Mouse (Mus musculus) Muller cell, postnatal 12 days (primary cell): ENCODE results near the gene Cog4.
"Not testable (repeated sequence)": the region's sequence is repeated elsewhere in the genome, so short reads cannot be mapped to it uniquely, and the experiment has no call there.

Experiments
- DNase-seq: peaks from one replicate; pipeline ENCODE4 v3.0.0-alpha.2; 2015; ENCODE audit errors: inconsistent ontology term

The Cog4 gene

GRCm38 (mm10) chr8:110828511-110828910 is 17.9 kb upstream of the Cog4 start:
- DNase-seq, result peak; percentile 39

GRCm38 (mm10) chr8:110831956-110832355 is 14.4 kb upstream of the Cog4 start:
- no peak for DNase-seq

DNA sequence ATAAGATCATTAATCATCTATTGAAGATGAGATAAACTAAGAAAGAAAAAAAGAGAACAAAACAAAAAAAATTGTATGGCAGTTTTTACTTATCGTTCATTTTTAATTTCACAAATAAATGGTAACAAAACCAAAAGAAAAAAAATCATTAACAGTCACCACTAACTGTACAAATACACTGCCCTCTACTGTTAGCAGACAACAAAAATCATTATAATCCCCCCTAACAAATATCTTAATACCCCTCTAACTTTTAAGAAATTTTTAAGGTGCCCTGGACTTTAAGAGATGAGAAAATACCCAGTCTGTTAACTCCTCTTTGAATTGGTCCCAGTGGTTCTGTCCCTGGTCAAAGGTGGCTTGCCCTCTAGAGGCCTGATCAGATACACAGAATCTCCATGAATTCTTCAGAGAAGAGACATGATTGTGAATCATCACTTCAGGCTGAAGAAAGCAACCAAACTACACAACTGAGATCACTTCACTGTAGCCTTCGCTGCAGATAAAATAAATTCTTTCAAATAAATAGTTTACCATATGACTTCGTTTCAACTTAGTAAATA is 4.3 kb upstream of the Cog4 start:
- peak; percentile 16 for DNase-seq

GRCm38 (mm10) chr8:110843207-110843606 is 3.2 kb upstream of the Cog4 start:
- no peak for DNase-seq

DNA sequence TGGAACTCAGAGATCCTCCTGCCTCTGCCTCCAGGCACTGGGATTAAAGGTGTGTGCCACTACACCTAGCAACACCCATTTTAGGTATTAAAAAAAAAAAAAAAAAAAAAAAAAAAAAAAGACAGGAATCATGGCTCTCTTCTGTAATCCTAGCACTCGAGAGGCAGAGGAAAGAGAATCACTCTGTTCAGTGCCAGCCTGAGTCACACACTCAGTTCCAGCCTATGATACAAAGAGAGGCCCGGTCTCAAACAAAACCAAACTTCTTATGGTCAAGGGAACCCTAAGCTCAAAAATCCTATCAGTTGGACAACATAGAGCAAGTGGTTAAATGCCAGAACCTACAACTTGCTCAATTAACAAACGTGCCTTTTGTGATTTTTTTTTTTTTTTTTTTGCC is 1.5 kb upstream of the Cog4 start:
- DNase-seq, result no peak

DNA sequence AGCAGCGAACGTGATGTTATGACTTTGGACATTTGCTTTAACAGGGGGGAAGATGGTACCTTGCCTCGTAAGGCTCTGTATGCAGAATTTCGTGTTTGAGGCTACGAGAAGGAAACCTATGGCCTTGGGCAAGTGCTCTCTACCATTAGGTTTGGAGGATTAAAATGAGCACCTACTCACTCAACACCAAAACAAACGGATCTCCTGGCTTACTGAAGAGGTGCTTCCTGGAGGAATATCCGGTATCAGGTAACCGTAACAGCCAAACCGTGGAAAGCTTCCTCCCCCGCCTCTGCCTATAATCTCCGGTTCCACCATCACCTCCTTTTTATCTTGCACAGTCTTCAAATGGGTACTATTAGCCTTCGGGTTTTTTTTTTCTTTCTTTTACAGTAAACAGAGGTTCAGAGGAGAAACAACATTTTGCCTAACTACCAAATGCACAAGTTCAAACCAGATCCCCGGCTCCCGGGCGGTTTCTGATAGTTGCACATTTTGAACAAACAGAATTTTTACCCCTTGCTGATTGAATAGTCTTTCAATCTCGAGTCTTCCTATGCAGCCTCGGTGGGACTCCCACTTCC is 487 bp upstream of the Cog4 start:
- DNase-seq, result no peak

DNA sequence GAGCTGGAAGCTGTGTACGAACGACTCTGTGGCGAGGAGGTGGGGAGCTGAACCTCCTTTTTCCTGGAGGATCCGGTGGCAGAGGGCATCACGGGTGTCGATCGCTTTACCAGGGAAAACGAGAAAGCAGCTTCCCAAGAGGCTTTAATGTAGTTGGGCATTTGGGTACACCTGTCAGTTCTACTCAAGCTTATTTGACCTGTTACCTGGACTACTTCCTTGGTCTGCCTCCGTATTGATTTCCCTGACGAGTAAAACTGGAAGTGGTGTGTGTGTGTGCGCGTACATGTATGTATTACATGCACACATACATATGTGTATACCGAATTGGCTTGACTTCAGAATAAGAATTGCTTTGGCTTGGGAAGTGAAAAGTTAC is 760 bp downstream of the Cog4 start:
- DNase-seq, result no peak

- DNase-seq, result no peak
Observed at GRCm38 (mm10) chr8:110847645-110848495, 1.5 kb downstream of the Cog4 start.

DNA sequence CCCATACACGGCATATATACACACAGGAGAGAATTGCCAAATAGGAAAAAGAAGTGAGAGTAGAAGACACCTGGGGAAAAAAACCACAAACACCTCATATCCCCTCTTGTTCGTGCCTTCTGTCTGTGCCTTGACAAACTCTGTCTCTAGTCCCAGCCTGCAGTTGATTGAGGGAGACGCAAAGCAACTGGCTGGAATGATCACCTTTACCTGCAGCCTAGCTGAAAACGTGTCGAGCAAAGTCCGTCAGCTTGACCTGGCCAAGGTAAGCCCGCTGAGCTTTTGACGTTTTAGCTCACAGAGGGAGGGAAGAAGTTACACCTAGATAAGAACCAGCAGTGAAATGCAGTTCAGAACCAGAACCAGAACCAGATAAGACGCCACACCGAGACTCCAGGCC is 4.8 kb downstream of the Cog4 start:
- no peak for DNase-seq

- not testable (repeated sequence) for DNase-seq
Observed at GRCm38 (mm10) chr8:110856073-110856472, 9.7 kb downstream of the Cog4 start.

DNA sequence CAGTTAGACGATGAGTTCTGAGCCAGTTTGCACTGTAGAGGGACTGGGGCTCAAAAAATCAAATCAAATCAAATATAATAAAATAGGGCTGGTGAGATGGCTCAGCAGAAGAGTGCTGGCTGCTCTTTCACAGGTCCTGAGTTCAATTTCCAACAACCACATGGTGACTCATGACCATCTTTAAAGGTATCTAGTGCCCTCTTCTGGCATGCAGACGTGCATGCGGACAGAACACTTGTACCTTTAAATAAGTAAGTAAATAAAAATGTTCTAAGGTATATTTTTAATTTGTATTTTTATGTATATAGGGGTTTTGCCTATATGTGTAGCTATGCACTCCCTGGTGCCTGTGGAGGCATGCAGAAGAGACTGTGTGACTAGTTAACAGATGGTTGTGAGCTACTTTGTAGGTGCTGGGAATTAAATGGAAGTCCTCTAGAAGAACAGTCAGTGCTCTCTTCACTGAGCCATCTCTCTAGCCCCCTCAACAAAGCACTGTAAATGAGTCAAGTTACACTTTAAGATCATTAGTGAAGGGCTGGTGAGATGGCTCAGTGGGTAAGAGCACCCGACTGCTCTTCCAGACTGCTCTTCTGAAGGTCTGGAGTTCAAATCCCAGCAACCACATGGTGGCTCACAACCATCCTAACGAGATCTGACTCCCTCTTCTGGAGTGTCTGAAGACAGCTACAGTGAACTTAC is 10.5 kb downstream of the Cog4 start:
- no peak for DNase-seq

- DNase-seq, result peak; percentile 46
Observed at GRCm38 (mm10) chr8:110859651-110860501, 13.5 kb downstream of the Cog4 start.

DNA sequence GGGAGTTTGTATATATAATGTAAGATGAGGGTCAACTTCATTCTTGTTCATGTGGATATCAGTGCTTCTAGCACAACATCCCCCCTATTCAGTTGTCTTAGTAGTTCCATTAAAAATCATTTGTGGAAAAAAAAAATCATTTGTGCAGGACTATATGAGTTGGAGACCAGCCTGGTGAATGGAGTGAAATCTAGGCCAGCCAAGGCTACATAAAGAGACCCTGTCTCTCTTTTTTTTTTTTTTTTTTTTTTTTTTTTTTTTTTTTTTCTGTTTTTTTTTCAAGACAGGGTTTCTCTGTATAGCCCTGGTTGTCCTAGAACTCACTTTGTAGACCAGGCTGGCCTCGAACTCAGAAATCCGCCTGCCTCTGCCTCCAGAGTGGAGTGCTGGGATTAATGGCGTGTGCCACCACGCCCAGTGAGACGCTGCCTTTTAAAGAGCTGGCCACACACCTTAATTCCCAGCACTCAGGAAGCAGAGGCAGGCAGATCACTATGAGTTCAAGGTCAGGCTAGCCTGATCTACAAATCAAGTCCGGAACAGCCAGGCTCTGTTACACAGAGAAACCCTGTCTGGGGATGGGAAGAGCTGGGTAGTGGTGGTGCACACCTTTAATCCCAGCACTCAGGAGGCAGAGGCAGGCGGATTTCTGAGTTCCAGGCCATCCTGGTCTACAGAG is 15.1 kb downstream of the Cog4 start:
- DNase-seq, result not testable (repeated sequence)

DNA sequence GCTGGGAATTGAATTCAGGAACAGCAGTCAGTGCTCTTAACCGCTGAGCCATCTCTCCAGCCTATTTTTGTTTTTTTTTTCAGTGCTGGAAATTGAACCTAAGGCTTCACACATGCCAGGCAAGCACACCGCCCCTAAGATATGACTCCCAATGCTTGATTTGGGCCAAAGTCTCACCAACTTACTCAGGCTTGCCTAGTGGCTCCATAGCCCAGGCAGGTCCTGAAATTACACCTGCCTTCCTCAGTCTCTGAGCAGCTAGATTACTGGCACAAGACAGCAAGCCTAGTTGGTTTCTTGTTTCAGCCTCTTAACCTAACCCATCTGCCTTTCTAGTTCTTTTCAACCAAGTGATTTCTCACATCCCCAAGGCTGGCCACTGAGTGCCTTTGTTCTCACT is 24.1 kb downstream of the Cog4 start:
- DNase-seq, result no peak

DNA sequence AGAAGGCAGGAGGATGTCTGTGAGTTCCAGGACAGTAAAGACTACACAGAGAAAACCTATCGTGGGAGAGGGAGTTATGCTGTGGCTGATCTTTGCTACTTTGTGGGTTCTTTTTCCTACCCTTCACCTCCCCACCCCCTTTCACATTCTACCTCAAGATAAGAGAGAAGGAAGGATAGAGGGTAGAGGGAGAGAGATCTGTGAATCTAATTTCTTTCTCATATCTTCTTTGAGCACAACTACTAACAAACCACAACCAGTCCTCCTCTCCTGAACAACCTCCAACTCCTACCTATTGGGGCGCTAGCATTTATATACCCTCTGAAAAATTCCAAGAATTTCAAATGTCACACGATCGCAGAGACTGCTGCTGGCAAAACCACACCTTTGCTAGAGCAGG is 31.5 kb downstream of the Cog4 start:
- no peak for DNase-seq

DNA sequence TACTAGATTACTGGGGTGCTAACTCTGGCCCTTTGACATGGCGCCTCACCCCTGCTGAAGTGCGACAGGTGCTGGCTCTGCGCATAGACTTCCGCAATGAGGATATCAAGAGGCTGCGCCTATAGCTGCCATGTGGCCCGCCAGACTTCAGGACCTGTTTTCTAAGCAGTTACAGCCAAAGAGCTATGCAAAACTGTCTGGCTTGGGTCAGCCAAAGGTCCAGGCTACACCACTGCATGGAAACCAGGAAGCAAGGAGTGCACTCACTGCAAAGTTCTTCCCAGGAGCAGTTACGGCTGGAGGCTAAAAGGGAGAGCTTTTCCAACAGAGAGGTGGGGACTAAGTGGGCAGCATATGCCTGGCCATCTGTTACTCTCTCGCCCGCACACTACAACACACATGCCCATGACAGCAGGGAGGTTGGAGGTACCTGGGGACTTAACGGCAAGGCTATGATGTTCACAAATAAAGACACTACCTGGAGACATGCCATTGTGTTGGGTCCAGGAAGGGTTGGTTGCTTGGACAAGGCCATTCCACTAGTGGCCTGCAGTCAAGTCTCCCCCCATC is 35.4 kb downstream of the Cog4 start:
- DNase-seq, result no peak

GRCm38 (mm10) chr8:110883824-110884223 is 37.4 kb downstream of the Cog4 start:
- DNase-seq, result no peak

DNA sequence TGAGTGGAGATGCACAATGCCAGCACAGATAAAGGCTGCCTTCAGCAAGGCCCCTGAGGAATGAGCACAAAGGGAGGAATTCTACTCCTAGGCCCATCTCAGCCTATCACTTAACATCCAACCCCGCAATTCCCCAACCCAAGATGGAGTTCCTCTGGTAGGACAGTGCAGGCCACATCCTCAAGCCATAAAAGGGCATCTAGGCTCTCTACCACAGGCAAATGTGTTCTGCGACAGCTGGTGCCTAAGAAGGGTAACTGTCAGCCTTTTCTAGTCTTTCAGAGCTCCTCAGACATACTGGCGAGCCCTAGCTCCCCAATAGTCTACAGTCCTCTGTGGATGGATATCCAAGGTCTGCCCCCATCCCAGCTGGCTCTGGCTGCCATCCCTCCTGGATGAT is 40.2 kb downstream of the Cog4 start:
- DNase-seq, result no peak

DNA sequence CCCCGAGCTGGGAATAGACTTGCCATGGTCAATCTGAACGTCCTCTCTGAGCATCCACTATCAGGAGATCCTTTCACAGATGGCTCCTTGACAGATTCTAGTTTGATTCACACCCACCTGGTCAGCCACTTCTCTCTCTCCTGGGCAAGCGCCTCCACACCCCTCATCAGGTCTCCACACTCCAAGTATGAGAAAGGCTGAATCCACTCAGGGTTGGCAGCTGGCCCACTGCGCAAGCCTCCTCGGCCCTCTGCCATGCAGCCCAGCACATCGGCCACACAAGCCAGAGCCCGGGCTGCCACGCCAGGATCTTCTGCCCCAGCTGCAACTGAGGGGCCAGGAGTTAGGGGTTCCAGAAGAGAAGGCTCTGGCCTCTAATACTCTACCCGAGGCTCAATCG is 41.2 kb downstream of the Cog4 start:
- DNase-seq, result no peak

- DNase-seq, result no peak
Observed at GRCm38 (mm10) chr8:110888441-110888840, 42.0 kb downstream of the Cog4 start.

- DNase-seq, result no peak
Observed at GRCm38 (mm10) chr8:110888860-110889259, 42.5 kb downstream of the Cog4 start.
